Mouse (Mus musculus): ENCODE results near the gene 4930415O20Rik.

GRCm38 (mm10) chr15:98533035-98533531 lies 37.7 kb upstream of the 4930415O20Rik start:
- TF ChIP-seq CTCF (IDR thresholded peaks at IDR 0.05; ENCODE audit: control insufficient read depth, insufficient read depth, insufficient read length) (no peak), MYOG (IDR thresholded peaks at IDR 0.05; ENCODE audit: control insufficient read depth, extremely low read depth, insufficient read length) (no peak), CEBPB (IDR thresholded peaks at IDR 0.05; ENCODE audit: low read depth) (no peak), USF1 (IDR thresholded peaks at IDR 0.05; ENCODE audit: low read depth) (no peak), MAX (IDR thresholded peaks at IDR 0.05) (no peak), MYOD1 (IDR thresholded peaks at IDR 0.05; ENCODE audit: control insufficient read depth, insufficient read length, low read depth) (no peak)

Measured in C2C12 (cell line).